Mouse (Mus musculus) limb, embryonic 14.5 days (tissue): ENCODE measurements around the gene Ctsd. TPM values are rescaled to one million over a fixed set of nuclear protein-coding genes. Genes with fewer than 3 reads are reported as not detected.

Experiments
- ATAC-seq: fragments of 200-750 bp; cut with Nextera tagmentation; 2 replicates; pipeline ENCODE4 v1.8.0; 2017; ENCODE audit warnings: low read depth, moderate number of reproducible peaks, moderate TSS enrichment; ENCODE audit not compliant: low FRiP score
- DNase-seq: peaks from one replicate; pipeline ENCODE4 v3.0.0-alpha.2; 2015; ENCODE audit warnings: low spot score
- H3K27ac ChIP-seq: fragments of 300-500 bp; sonication (generic); replicated peaks from 2 replicates; pipeline ENCODE4 v1.5.1; 2014; ENCODE audit warnings: low read depth, mild to moderate bottlenecking, low read length, moderate library complexity, mixed read lengths
- H3K27me3 ChIP-seq: fragments of 300-500 bp; sonication (generic); 2 replicates; pipeline ENCODE4 v1.6.1; 2014; ENCODE audit warnings: low read length, mixed read lengths; ENCODE audit not compliant: control insufficient read depth, insufficient read depth
- H3K36me3 ChIP-seq: fragments of 300-500 bp; sonication (generic); 2 replicates; pipeline ENCODE4 v1.6.1; 2014; ENCODE audit warnings: mild to moderate bottlenecking, low read length, moderate library complexity, mixed read lengths; ENCODE audit not compliant: control insufficient read depth, insufficient read depth
- H3K4me1 ChIP-seq: fragments of 300-500 bp; sonication (generic); 2 replicates; pipeline ENCODE4 v1.6.1; 2014; ENCODE audit warnings: antibody characterized with exemption, low read length, mixed read lengths; ENCODE audit not compliant: control insufficient read depth, insufficient read depth
- H3K4me2 ChIP-seq: fragments of 300-500 bp; sonication (generic); replicated peaks from 2 replicates; pipeline ENCODE4 v1.6.1; 2014; ENCODE audit warnings: low read depth, mild to moderate bottlenecking, low read length, moderate library complexity; ENCODE audit not compliant: severe bottlenecking
- H3K4me3 ChIP-seq: fragments of 300-500 bp; sonication (generic); replicated peaks from 2 replicates; pipeline ENCODE4 v1.5.1; 2014; ENCODE audit warnings: low read length
- H3K9ac ChIP-seq: fragments of 300-500 bp; sonication (generic); 2 replicates; pipeline ENCODE4 v1.6.1; 2014; ENCODE audit warnings: mild to moderate bottlenecking, low read depth, low read length, moderate library complexity; ENCODE audit not compliant: severe bottlenecking
- H3K9me3 ChIP-seq: fragments of 300-500 bp; sonication (generic); 2 replicates; pipeline ENCODE4 v1.6.1; 2016; ENCODE audit warnings: low read length; ENCODE audit not compliant: control insufficient read depth
- POLR2A ChIP-seq: fragments of 200-500 bp; IDR thresholded peaks from 2 replicates; pipeline ENCODE4 v1.8.0; 2012; ENCODE audit warnings: inconsistent platforms, mild to moderate bottlenecking, moderate library complexity, borderline replicate concordance; ENCODE audit not compliant: insufficient read depth, insufficient read length; ENCODE audit errors: extremely low read depth
- WGBS: fragments of 180-500 bp; shearing (Covaris S2); extraction: QIAGEN DNeasy Blood & Tissue Kit; methylation state at CpG from one replicate; pipeline ENCODE4 v1.1.7; 2014; 5-methylcytosine and 5-hydroxymethylcytosine counted together
- polyA plus RNA-seq, 2 experiments: library from polyadenylated mRNA; depleted of rRNA in 1 of 2; stranded (reverse) in 1 of 2; unstranded in 1 of 2; fragments of >200 nt; fragmentation: Nextera tagmentation in 1 of 2; extraction: Ambion mirVana in 1 of 2; gene quantifications; 2 replicates each; pipeline versions ENCODE4 v1.2.1 to v1.2.3; 2012 to 2014

Ctsd gene
- polyA plus RNA-seq (2012; rRNA removed) (237 and 274 TPM in 2 replicates), polyA plus RNA-seq (2014; fragmentation: Nextera tagmentation; extraction: Ambion mirVana) (334 and 354 TPM in 2 replicates)

GRCm38 (mm10) chr7:142387419-142388148, at the start of gene Ctsd:
Gene Ctsd, minus strand, starts transcription at chr7:142388038.
- H3K4me1 ChIP-seq: peaks cover 17% of the 10 kb centered on the region
- DNase-seq: peak; percentile 96
- H3K4me3 ChIP-seq: peak within 1 kb of the TSS; percentile 82
- WGBS: 0% methylated on average over 51 of the region's 55 CpGs
- H3K9ac ChIP-seq: peak within 1 kb of the TSS; percentile 84
- ATAC-seq: peak; percentile 97
- H3K27ac ChIP-seq: peak within 1 kb of the TSS; percentile 63
- H3K36me3 ChIP-seq: peaks cover 27% of the 10 kb centered on the region
- TF ChIP-seq POLR2A: no peak
- H3K27me3 ChIP-seq: no peaks in the 10 kb centered on the region
- no peaks in the 10 kb centered on the region for H3K9me3 ChIP-seq
- peak within 1 kb of the TSS; percentile 86 for H3K4me2 ChIP-seq

DNA sequence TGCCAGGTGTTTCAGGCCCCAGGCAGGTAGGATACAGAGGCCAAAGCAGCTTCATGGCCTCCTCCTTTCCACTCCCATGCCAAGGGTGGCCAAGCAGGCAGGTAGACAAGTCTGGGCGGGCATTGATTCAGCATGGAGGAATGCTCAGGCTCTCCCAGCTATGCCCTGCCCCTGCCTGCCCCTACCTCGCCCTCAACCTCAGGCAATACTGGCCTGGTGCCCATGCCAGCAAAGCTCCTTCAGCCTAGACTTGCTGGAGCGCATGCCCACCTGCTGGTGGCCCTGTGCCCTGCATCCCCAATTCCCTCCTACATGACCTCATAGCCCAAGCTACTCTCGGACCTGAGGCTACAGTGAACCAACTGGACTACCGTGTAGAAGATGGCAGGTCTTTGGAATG, 49.5 kb upstream of the Ctsd start:
- Histone ChIP-seq H3K9me3 (no peaks in the 10 kb centered on the region), H3K27me3 (no peaks in the 10 kb centered on the region), H3K4me3 (no peak overlapping the region), H3K4me1 (peaks cover 45% of the 10 kb centered on the region), H3K36me3 (no peaks in the 10 kb centered on the region), H3K9ac (no peak overlapping the region), H3K4me2 (no peak overlapping the region), H3K27ac (no peak overlapping the region; the same call in 1 of the 2 replicates)
- no peak for ATAC-seq
- no peak for DNase-seq
- TF ChIP-seq POLR2A: no peak
- WGBS: 77% methylated on average over 5 of the region's 5 CpGs

- no peak for TF ChIP-seq POLR2A
- no peak overlapping the region for H3K4me2 ChIP-seq
- no peaks in the 10 kb centered on the region for H3K9me3 ChIP-seq
- ATAC-seq: no peak
- no peak overlapping the region for H3K4me3 ChIP-seq
- H3K4me1 ChIP-seq: peaks cover 39% of the 10 kb centered on the region
- no peaks in the 10 kb centered on the region for H3K36me3 ChIP-seq
- 20% methylated on average over 4 of the region's 4 CpGs for WGBS
- H3K27me3 ChIP-seq: no peaks in the 10 kb centered on the region
- no peak overlapping the region for H3K9ac ChIP-seq
- peak overlapping the region; percentile 11; the same call in 1 of the 2 replicates for H3K27ac ChIP-seq
- DNase-seq: peak; percentile 85
Observed at GRCm38 (mm10) chr7:142435524-142435923, 47.7 kb upstream of the Ctsd start.

DNA sequence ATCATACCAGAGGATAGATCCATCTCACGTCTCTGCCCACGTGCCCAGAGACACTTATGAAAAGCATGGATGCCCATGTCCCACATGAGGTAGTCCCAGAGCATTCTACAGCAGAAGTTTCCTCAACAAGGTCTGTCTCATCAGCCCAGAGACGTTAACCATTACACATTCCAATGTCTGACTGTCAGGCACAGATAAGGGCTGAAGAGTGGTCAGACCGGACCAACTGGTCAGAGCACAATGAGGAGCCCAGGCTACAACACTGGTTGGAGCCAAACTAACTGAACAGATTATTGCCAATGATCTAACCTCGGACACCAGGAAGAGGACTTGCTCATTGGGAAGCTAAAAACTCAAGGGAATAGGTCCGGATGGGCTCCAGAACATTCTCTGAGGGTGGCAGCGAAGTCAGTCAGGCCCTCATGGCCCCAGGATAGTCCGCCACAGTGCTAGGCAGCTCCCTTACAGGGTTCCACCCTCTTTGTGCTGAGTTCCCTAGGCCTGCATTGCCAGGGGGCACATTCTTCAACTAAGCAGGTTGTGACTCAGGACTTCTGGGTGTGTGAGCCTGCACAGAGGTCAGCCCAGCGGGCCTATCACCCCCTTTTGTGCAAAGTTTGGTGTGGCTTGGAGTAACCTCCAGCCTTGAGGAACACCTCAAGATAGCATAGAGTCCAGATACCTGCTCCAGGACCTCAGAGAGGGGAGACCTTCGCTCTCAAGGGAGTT, 46.5 kb upstream of the Ctsd start, which contains the start of gene Syt8:
Gene Syt8 (plus strand): TSS at position 714 of the 729 bp plus-strand sequence.
- peaks cover 49% of the 10 kb centered on the region for H3K4me1 ChIP-seq
- TF ChIP-seq POLR2A: no peak
- peak within 1 kb of the TSS; percentile 63 for H3K27ac ChIP-seq
- no peak for DNase-seq
- no peaks in the 10 kb centered on the region for H3K9me3 ChIP-seq
- H3K27me3 ChIP-seq: no peaks in the 10 kb centered on the region
- 82% methylated on average over 10 of the region's 10 CpGs for WGBS
- no peaks in the 10 kb centered on the region for H3K36me3 ChIP-seq
- ATAC-seq: no peak
- no peak within 1 kb of the TSS for H3K4me3 ChIP-seq
- H3K9ac ChIP-seq: 0 out of 2 replicates have a peak within 1 kb of the TSS, but pooled peaks have one; percentile 12
- no peak within 1 kb of the TSS for H3K4me2 ChIP-seq

- no peaks in the 10 kb centered on the region for H3K27me3 ChIP-seq
- ATAC-seq (0 out of 2 replicates have a peak, but pooled peaks have one; percentile 9), DNase-seq (peak; percentile 42)
- TF ChIP-seq POLR2A: no peak
- no peak overlapping the region for H3K4me2 ChIP-seq
- H3K27ac ChIP-seq: peak overlapping the region; percentile 63
- H3K4me3 ChIP-seq: no peak overlapping the region
- no peaks in the 10 kb centered on the region for H3K9me3 ChIP-seq
- H3K4me1 ChIP-seq: peaks cover 50% of the 10 kb centered on the region
- H3K9ac ChIP-seq: 0 out of 2 replicates have a peak overlapping the region, but pooled peaks have one; percentile 12
- H3K36me3 ChIP-seq: no peaks in the 10 kb centered on the region
- 33% methylated on average over 19 of the region's 19 CpGs for WGBS
Observed at GRCm38 (mm10) chr7:142433623-142434022, 45.8 kb upstream of the Ctsd start.
